Mouse (Mus musculus) cortical plate, adult 2 months (tissue): ENCODE data around the gene Wrap73.

Experiments used
- CTCF ChIP-seq: fragments of 200-500 bp; IDR thresholded peaks from 2 replicates; pipeline ENCODE4 v1.5.1; 2011; ENCODE audit warnings: mild to moderate bottlenecking, control low read depth, low read length; ENCODE audit not compliant: insufficient read depth; ENCODE audit errors: extremely low read depth
- POLR2A ChIP-seq: fragments of 200-500 bp; IDR thresholded peaks from 2 replicates; pipeline ENCODE4 v1.6.1; 2011; ENCODE audit warnings: mild to moderate bottlenecking, low read length, control low read depth; ENCODE audit not compliant: insufficient read depth; ENCODE audit errors: extremely low read depth

- TF ChIP-seq CTCF (peak; percentile 97), POLR2A (no peak)
These were observed 16.8 kb downstream of the Wrap73 start for GRCm38 (mm10) chr4:154159002-154159401.
